Mouse (Mus musculus) midbrain, embryonic 15.5 days (tissue): Measurements from ENCODE around the gene Rbpj. TPM values are rescaled to one million over a fixed set of nuclear protein-coding genes. Genes with fewer than 3 reads are reported as not detected.

ENCODE experiments used
- polyA plus RNA-seq: library from polyadenylated mRNA; unstranded; fragments of >200 nt; fragmentation: Nextera tagmentation; extraction: Ambion mirVana; gene quantifications from 2 replicates; pipeline ENCODE4 v1.2.1, GENCODE M21; 2015

The Rbpj gene
- polyA plus RNA-seq, 1 experiment from 2014 or later = 32.2 TPM

Other genes starting within 250 kb of the Rbpj start
- 67.8 and 69.4 TPM in 2 replicates for gene Smim20, start 199.1 kb upstream of the Rbpj start, polyA plus RNA-seq
- 0.75 and 1.1 TPM in 2 replicates for gene Cckar, start 241.6 kb downstream of the Rbpj start, polyA plus RNA-seq